Mouse (Mus musculus): ENCODE results near the gene AC129217.1.

The AC129217.1 gene

DNA sequence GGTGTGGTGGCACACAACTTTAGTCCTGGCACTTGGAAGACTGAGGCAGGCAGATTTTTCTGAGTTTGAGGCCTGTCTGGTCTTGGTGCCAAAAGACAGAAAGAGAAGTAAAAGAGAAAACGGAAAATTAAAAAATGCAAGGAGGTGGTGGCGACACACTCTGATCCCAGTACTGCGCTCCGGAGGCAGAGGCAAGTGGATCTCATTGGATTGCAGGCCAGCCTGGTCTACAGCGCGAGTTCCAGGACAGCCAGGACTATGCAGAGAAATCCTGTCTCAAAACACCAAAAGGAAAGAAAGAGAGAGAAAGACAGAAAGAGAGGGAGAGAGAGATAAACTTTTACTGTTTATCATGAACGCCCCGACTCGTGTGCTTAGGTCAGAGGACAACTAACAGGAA lies 41.3 kb downstream of the AC129217.1 start:
- DNase-seq (ENCODE audit: low spot score in 2 of 2): no peak

DNA sequence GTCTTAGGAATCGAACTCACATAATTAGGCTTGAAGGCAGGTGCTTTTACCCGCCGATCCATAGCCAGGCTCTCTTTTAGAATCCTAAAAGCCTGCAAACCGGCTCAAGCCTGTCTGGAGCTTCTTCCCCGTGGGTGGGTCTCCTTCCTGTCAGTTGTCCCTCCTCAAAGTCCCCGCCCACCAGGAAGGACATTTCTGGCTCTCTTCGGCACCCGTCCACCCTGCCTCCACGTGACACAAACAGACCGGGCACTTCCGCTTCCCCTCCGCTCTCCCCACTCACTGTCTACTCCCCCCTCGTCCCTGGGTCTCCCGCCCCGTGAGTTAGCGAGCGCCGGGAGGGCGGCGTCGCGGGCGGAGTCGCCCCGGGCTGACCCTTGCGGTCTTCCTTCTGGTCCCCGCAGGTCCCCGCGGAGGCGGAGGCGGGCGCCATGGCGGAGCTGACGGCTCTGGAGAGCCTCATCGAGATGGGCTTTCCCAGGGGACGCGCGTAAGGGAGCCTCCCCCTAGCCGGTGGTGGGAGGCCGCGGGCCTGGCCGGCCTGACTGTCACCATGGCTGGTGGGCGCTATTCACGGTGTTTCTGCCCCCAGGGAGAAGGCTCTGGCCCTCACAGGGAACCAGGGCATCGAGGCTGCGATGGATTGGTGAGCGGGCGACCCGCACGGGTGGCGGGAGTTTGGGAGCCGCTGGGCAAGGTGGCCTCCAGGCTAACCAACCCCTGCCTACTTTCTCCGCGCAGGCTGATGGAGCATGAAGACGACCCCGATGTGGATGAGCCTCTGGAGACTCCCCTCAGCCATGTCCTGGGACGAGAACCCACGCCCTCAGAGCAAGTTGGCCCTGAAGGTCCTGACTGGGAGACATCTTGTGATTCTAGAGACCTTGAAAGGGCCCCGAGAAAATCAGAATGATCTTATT lies 42.0 kb downstream of the AC129217.1 start, which contains the start of gene Ubxn1:
Gene Ubxn1, plus strand, starts transcription at position 230 of the 920 bp plus-strand sequence.
- peak; percentile 99 to 100 for DNase-seq (ENCODE audit: low spot score in 2 of 2)

DNA sequence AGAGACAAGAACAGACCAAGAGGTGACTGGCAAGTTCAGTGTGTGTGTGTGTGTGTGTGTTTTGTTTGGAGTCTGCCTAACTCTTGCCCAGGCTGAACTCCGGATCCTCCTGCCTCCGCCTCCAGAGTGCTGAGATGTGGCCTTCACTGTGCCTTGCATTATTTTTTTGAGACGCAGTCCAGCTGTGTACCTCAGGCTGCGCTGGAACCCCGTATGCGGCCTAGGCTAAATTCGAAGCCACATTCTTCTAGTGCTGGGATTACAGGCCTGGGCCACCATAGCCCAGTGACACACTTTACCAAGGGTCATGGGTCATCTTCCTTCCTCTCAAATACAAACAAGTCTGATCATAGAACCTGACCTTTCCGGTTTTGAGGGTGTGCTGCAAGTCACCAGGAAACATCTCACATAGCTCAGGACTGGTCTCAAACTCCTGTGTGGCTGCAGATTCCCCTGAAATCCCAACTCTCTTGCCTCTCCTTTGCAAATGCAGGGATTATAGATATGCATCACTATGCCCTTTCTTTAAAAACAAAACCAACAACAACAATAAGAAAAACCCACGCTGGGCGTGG lies 42.8 kb downstream of the AC129217.1 start:
- no peak for DNase-seq (ENCODE audit: low spot score in 2 of 2)

DNA sequence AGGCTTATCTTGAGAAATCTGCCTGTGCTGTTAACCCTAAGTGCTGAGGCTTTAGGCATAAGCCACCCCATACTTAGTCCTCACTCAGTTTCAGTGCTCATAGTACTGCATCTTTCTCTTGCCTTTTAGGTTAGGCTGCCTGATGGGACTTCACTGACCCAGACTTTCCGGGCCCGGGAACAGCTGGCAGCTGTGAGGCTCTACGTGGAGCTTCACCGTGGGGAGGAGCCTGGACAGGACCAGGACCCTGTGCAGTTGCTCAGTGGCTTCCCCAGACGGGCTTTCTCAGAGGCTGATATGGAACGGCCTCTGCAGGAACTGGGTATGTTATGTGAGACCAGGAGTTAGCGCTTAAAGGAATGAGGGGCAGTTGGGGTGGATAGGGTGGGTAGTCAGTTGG lies 45.5 kb downstream of the AC129217.1 start:
- DNase-seq (ENCODE audit: low spot score in 2 of 2): no peak

DNA sequence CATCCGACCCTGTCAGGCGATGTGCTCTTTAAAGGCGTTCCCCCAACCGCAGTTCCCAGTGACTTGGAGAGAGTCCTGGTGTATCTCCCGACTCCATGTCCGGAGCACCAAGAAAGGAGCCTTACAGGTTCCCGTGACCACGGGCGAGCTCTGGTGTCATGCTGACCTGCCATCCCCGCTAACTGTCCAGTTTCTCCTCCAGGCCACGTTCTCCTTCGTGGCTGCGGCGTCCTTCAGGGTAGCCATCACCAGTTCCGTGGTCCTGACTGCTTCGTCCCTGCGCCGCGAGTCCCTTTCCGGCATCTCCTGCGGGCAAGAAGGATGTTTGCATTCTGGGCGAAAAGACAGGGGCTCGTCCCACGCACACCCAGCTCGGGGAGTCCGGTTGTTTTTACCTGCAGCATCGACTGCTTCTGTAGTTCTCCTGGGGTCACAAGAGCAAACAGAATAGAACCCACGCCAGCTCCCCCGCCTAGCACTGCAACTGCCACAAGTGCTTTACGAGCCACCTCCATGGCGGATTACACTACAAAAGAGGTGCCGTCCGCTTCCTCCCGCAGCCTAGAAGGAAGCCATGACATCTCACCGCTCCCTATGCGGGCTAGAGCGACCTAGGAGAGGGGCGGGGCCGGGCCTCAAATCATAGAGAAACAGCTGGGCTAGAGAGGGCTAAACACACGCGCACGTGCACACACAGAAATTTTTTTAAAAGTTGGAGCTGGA lies 50.9 kb downstream of the AC129217.1 start, which contains the start of gene Uqcc3:
Gene Uqcc3, minus strand, starts transcription at position 613 of the 723 bp plus-strand sequence.
- DNase-seq (ENCODE audit: low spot score in 2 of 2): peak; percentile 85 to 92

DNA sequence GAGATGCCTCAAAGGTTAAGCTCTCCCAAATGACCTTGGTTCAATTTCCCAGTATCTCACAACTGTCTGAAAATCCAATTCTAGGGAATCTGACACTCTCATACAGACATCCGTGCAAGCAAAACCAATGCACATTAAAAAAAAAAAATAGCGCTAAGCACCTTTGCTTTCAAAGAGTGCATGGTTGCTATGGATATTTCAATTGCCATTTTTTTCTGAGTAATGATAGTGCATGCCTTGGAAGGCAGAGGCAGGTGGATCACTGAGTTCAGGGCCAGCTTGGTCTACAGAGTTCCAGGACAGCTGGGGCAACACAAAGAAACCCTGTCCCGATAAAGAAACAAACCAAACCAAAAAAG lies 51.4 kb downstream of the AC129217.1 start:
- no peak for DNase-seq (ENCODE audit: low spot score in 2 of 2)

DNA sequence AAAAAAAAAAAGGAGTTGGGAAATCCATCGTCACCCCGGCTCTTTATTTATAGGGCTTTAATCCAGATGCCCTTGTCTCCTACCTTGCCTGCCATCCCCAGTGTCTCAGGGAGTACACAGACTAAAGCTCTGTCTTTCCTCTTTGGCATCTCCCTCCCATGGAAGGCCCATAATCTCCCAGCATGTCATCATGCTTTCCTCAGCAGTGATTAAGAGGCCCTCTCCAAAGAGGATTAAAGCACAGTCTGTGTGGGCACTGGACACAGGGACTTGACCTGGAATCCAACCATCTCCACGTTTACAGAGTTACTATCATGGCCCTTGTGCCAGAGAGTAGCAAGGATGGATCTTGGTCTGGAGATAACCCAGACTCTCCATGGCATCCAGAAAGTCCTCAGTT lies 54.0 kb downstream of the AC129217.1 start, which contains the start of the genes Lbhd1 and Gm49403:
Gene Lbhd1, plus strand, starts transcription at position 117 of the 400 bp plus-strand sequence.
Gene Gm49403, plus strand, starts transcription at position 315 of the 400 bp plus-strand sequence.
- no peak for DNase-seq (ENCODE audit: low spot score in 2 of 2)

DNA sequence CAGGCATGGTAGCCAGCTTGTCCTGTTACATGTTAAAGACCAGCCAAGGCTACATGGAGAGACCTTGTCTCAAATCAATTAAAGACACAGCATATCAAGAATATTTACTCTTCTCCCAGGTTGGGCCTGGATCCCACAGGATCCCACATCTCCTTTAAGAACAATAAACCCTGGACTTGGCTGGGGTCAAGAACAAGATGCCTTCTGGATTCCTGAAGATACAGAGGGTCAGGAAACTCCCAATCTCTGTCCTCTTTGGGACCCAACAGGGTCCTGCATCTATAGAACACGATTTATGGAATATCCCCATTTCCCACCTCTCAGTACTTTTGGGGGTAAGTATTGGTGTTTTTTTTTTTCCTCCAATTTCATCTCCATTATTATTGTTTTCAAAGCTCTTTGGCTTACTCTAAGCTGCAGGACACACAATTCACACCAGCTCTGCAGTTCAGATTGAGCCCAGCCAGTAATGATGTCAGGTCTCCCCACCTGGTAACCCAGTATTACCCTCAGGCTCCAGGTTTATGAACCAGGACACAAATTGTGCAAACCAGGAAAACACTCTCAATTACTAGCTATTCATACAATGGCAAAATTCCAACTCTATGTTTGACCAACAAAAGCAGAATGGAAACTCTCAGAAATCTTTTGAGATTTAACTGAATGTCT lies 57.5 kb downstream of the AC129217.1 start:
- DNase-seq (ENCODE audit: low spot score in 2 of 2): no peak

DNA sequence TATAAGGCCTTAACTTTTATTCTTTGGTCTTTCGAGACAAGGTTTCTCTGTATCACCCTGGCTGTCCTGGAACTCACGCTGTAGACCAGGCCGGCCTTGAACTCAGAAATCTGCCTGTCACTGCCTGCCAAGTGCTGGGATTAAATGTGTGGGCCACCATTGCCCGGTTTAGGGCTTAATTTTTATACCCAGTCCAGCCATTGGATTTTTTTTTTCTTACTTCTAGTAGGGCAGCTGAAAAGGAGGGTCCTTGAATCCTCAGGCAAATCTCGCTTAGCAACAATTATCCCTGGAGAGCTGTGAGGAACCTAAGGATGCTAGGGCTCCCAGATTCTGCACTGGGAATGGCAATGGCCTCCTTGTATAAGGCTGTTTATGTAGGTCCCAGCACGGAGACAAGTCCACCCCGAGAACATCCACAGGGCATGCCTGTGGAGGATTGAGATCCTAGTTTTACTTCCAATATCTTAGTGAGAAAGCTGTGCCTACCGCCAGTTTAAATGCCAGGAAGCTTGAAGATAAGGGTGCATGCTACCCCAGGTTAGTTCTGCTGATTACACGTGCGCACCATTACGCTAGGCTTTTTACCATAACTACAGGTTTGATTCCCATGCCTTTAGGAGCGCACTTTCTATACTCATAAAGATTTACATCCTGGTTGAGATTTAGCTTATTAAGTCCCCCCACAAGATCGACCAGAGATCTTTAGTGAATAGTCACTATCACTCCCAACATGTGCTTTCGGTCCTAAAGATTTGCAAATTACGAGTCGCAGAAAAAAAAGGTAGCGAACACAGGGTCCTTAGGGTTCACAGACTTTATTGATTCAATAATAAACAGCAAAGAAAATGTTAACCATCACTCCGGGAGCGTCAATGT lies 58.3 kb downstream of the AC129217.1 start:
- no peak for DNase-seq (ENCODE audit: low spot score in 2 of 2)

DNA sequence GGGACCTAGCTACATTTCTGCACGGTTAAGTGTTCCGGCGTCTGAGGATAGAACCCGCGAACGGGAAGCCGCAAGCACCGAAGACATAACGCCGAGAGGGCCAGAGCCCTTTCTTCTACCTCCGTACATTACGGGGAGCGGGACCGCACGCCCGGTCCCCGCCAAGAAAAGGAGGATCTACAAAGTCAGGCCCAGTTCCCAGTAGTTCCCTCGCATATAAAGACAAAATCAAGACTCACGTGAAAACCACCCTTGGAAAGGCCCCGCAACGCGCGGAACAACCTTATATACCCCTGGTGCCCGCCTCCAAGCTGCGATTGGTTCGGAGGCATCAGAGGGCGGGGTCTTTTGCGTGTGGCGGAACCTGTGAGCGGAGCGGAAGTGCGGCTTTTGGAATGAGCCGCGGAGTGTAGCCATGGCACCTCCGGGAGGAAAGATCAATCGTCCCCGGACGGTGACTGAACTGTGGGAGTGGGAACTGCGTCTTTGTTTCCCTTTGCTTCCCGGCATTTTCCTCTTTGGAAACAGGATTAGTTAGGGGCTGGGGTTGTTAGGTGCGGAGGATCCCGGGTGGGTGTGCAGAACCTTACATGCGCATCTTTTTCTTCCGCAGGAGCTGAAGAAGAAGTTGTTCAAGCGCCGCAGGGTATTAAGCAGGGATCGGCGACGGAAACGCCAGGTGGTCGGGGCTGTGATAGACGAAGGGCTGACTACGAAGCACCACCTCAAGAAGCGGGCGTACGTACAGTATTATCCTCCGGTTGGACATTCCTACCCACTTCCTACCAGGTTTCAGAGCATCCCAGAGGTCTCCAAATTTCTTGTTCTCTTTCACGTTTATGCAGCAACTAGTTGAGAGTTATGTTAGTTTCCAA lies 59.2 kb downstream of the AC129217.1 start, which contains the start of the genes 1810009A15Rik and Gm49416:
Gene 1810009A15Rik, plus strand, starts transcription at position 343 of the 875 bp plus-strand sequence.
Gene Gm49416, plus strand, starts transcription at position 416 of the 875 bp plus-strand sequence.
- DNase-seq (ENCODE audit: low spot score in 2 of 2): peak; percentile 93 to 94

Data from right cerebral cortex, adult 2 months (tissue).